In the genomic region with DNA sequence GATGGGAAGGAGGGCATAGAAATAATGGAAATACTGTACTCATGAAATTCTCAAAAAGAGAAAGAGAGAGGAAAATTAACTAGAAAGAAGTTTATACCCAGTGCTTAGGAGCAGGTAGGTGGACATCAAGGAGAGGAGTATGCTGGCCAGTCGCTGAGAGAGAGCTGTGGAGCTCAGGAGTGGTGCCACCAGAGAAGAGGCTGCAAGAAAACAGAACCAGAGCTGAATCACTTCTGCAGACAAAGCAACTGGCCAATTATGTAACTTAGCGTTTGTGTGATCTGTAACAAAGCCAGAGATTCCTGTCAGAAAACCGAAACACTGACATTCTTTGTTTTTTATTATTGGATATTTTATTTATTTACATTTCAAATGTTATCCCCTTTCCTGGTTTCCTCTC, we compare ENCODE assay signal across 21 mouse cellular contexts.
"Had no signal": no experiment of that assay in that cellular context is flagged by ENCODE, and none has a peak within 500 bp of the region (broad histone marks: within the 10 kb centered on the region; RNA-seq: fewer than 3 reads in every experiment).

No protein-coding gene starts in this region.

- DNase-seq: heart, postnatal 10 days; heart, postnatal 14 days; heart, postnatal 36 days; heart, postnatal 4 days; kidney, adult 11 months; kidney, adult 18-20 months; kidney, adult 2 months; kidney, adult 8-10 months; kidney, adult 9 months; kidney, postnatal 10 days; kidney, postnatal 14 days; kidney, postnatal 25 days; kidney, postnatal 4 days; layer of hippocampus, adult 9-11 months; layer of hippocampus, postnatal 36 days had no signal

- ATAC-seq: hindbrain, embryonic 16.5 days; hindbrain, postnatal 0 days; inflammation-experienced regulatory T-cells, adult 6 months; intestine, embryonic 15.5 days; intestine, embryonic 16.5 days; intestine, postnatal 0 days had no signal
